Mouse (Mus musculus): ENCODE results near the gene Abcg4. TPM values are rescaled to one million over a fixed set of nuclear protein-coding genes. Genes with fewer than 3 reads are reported as not detected.
"Not testable (repeated sequence)": the region's sequence is repeated elsewhere in the genome, so short reads cannot be mapped to it uniquely, and the experiment has no call there.

Abcg4 gene
- total and polyA plus RNA-seq, 3 experiments, result 4.1 to 17.1 TPM; not detected in 1

- TF ChIP-seq GATA1 (IDR thresholded peaks at IDR 0.05; ENCODE audit: low read depth, low read length) (peak; percentile 72), RCOR1 (IDR thresholded peaks at IDR 0.05; ENCODE audit: low read depth, low read length) (peak; percentile 41; the same call in 1 of the 2 replicates), TCF12 (IDR thresholded peaks at IDR 0.05; ENCODE audit: low read depth, low read length) (peak; percentile 40; the same call in 1 of the 2 replicates)
Observed at GRCm38 (mm10) chr9:44326371-44327063, 38.1 kb upstream of the Abcg4 start (continued).

GRCm38 (mm10) chr9:44325768-44326370 is 37.5 kb upstream of the Abcg4 start, which contains the start of gene Dpagt1:
TSS of gene Dpagt1 (plus strand) at chr9:44326019.
- no peak for TF ChIP-seq SIN3A (IDR thresholded peaks at IDR 0.05; ENCODE audit: low read length)
- TF ChIP-seq TBP (IDR thresholded peaks at IDR 0.05; ENCODE audit: low read depth, low read length), result no peak
- TF ChIP-seq TCF12 (IDR thresholded peaks at IDR 0.05; ENCODE audit: low read depth, low read length), result 0 out of 2 replicates have a peak, but pooled peaks have one; percentile 13
- TF ChIP-seq NELFE (IDR thresholded peaks at IDR 0.05; ENCODE audit: low read depth, low read length), result no peak
- TF ChIP-seq MEF2A (IDR thresholded peaks at IDR 0.05; ENCODE audit: extremely low read depth, insufficient replicate concordance, low read depth, low read length, poor library complexity, severe bottlenecking), result no peak
- TF ChIP-seq POLR2AphosphoS2 (IDR thresholded peaks at IDR 0.05; ENCODE audit: low read length), result no peak
- no peak for TF ChIP-seq CTCF (IDR thresholded peaks at IDR 0.05 in 2 of 3, conservative IDR thresholded peaks at IDR 0.05 in 1 of 3; ENCODE audit: control insufficient read depth in 1 of 3, insufficient read depth in 1 of 3, low read depth in 2 of 3, low read length in 3 of 3, poor library complexity in 1 of 3, severe bottlenecking in 1 of 3)
- TF ChIP-seq HCFC1 (IDR thresholded peaks at IDR 0.05; ENCODE audit: low read depth, low read length), result no peak
- no peak for TF ChIP-seq MXI1 (IDR thresholded peaks at IDR 0.05; ENCODE audit: low read depth, low read length)
- no peak for TF ChIP-seq MAZ (IDR thresholded peaks at IDR 0.05; ENCODE audit: low read depth, low read length)
- TF ChIP-seq CHD2 (IDR thresholded peaks at IDR 0.05; ENCODE audit: low read length), result no peak
- 0 out of 4 replicates have a peak, but pooled peaks of 1 of the 2 experiments have one; percentile 2 for TF ChIP-seq EP300 (IDR thresholded peaks at IDR 0.05; ENCODE audit: low read depth in 1 of 2, low read length in 2 of 2)
- no peaks in the 10 kb centered on the region for H3K9me3 ChIP-seq (replicated peaks; ENCODE audit: insufficient read depth, low read length)
- H3K27me3 ChIP-seq (ENCODE audit: control insufficient read depth in 1 of 2, insufficient read depth in 2 of 2, low read length in 2 of 2), result no peaks in the 10 kb centered on the region
- H3K9ac ChIP-seq (ENCODE audit: control insufficient read depth, low read depth, low read length, poor library complexity, severe bottlenecking), result peak within 1 kb of the TSS; percentile 90
- H3K27ac ChIP-seq (ENCODE audit: control insufficient read depth, low read depth, low read length), result peak within 1 kb of the TSS; percentile 96
- peak; percentile 61 for DNase-seq (ENCODE audit: low read depth, low spot score)
- peak within 1 kb of the TSS; percentile 54 to 82 for H3K4me3 ChIP-seq (ENCODE audit: control insufficient read depth in 1 of 2, insufficient read depth in 1 of 2, low read depth in 2 of 2, low read length in 2 of 2)
- peaks cover 11% of the 10 kb centered on the region; the same call in 1 of the 2 replicates for H3K79me2 ChIP-seq (ENCODE audit: control insufficient read depth, insufficient read depth, low read length, poor library complexity)
- H3K4me1 ChIP-seq (ENCODE audit: control insufficient read depth in 1 of 2, insufficient read depth in 2 of 2, low read length in 2 of 2), result peaks cover 4 to 11% of the 10 kb centered on the region in 2 experiments; a peak in 3 of 4 replicates
- H3K36me3 ChIP-seq (ENCODE audit: control insufficient read depth in 1 of 2, insufficient read depth in 2 of 2, low read length in 2 of 2), result peaks cover 0 to 5% of the 10 kb centered on the region in 2 experiments; a peak in 2 of 4 replicates

GRCm38 (mm10) chr9:44325032-44325767 is 36.8 kb upstream of the Abcg4 start:
- Histone ChIP-seq H3K4me1 (ENCODE audit: control insufficient read depth in 1 of 2, insufficient read depth in 2 of 2, low read length in 2 of 2) (peaks cover 7 to 12% of the 10 kb centered on the region in 2 experiments; a peak in 3 of 4 replicates), H3K27ac (ENCODE audit: control insufficient read depth, low read depth, low read length) (peak overlapping the region; percentile 96), H3K9ac (ENCODE audit: control insufficient read depth, low read depth, low read length, poor library complexity, severe bottlenecking) (peak overlapping the region; percentile 90), H3K4me3 (ENCODE audit: control insufficient read depth in 1 of 2, insufficient read depth in 1 of 2, low read depth in 2 of 2, low read length in 2 of 2) (peak overlapping the region; percentile 54 to 82; a peak in 3 of 4 replicates), H3K79me2 (ENCODE audit: control insufficient read depth, insufficient read depth, low read length, poor library complexity) (peaks cover 11% of the 10 kb centered on the region; the same call in 1 of the 2 replicates)
- not testable (repeated sequence) for H3K27me3 ChIP-seq (ENCODE audit: control insufficient read depth in 1 of 2, insufficient read depth in 2 of 2, low read length in 2 of 2); H3K36me3 ChIP-seq (ENCODE audit: control insufficient read depth in 1 of 2, insufficient read depth in 2 of 2, low read length in 2 of 2); H3K9me3 ChIP-seq (replicated peaks; ENCODE audit: insufficient read depth, low read length)
- DNase-seq (ENCODE audit: low read depth, low spot score), result peak; percentile 38
- TF ChIP-seq SIN3A (IDR thresholded peaks at IDR 0.05; ENCODE audit: low read length), result 0 out of 2 replicates have a peak, but pooled peaks have one; percentile 15
- TF ChIP-seq MYC (IDR thresholded peaks at IDR 0.05; ENCODE audit: low read depth, low read length), result 0 out of 2 replicates have a peak, but pooled peaks have one; percentile 16
- TF ChIP-seq ZNF384 (IDR thresholded peaks at IDR 0.05; ENCODE audit: low read depth, low read length), result peak; percentile 85

Data from MEL (cell line).